Mouse (Mus musculus): ENCODE measurements at regions not wholly inside any gene's neighbourhood (a gene's known extent, or its start where the extent isn't known, plus 50 kb on each side); places are given as distances from the start of the nearest gene placed in this dataset.
A peak's percentile ranks its signal among the peaks of the same experiment; 100 is the strongest.

DNA sequence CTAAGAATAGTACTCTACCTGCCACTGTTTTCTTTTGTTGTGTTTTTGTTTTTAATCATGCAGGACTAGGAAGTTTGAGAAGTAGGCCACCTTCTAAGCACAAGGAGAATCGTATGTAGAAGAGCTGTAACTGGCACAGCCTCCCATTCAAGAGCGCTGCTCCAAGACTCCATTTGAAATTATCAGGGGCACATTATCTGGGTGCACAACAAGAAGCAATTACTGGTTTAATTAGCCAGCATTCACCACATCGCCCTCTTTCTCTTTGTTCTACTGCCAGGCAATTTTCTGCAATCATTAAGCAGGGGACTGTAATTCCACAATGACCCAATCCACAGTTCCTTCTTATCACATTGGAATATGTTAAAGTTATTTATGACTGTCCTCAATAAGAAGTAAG, 1220.8 kb upstream of the Pabpc4l start:
- WGBS = 62% methylated on average over 3 of the region's 3 CpGs
- ATAC-seq (ENCODE audit: low FRiP score) = no peak

DNA sequence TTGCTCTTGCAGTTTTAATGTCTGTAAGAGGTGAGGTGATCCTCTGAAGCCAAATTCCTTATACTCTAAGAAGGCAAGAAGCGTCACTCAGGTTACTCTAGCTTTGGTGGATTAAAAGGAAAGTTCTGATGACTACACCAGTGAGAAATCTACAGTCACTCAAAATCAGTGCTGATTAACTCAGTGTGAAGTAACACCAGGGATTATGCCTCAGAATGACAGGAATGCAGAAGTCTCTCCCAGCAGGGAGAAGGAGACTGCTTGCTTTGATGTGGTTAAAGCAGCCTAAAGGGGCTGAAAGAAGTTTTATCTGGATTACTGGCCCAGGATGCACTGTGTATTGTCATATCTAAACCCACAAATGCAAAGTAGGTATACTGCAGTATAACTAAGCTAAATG, 1214.5 kb upstream of the Pabpc4l start:
- DNase-seq (ENCODE audit: low spot score, missing footprints) (no peak), ATAC-seq (ENCODE audit: low FRiP score) (peak; percentile 38; the same call in 1 of the 2 replicates)
- H3K4me2 ChIP-seq = no peak overlapping the region
- WGBS = 3% methylated on average over 1 of the region's 1 CpGs
- H3K9ac ChIP-seq (ENCODE audit: low read length) = no peak overlapping the region
- H3K9me3 ChIP-seq (ENCODE audit: control insufficient read depth, low read length) = no peaks in the 10 kb centered on the region
- no peaks in the 10 kb centered on the region for H3K36me3 ChIP-seq (ENCODE audit: control insufficient read depth, insufficient read depth, low read length)
- H3K4me1 ChIP-seq (ENCODE audit: control insufficient read depth, insufficient read depth, low read length) = no peaks in the 10 kb centered on the region
- no peak overlapping the region for H3K4me3 ChIP-seq (ENCODE audit: low read depth, low read length)
- no peaks in the 10 kb centered on the region for H3K27me3 ChIP-seq (ENCODE audit: control insufficient read depth, insufficient read depth, low read length)
- no peak overlapping the region for H3K27ac ChIP-seq (ENCODE audit: low read depth, low read length)

More for the DNA sequence above, 1220.8 kb upstream of the Pabpc4l start:
- H3K4me1 ChIP-seq (ENCODE audit: control insufficient read depth, insufficient read depth, low read length) = no peaks in the 10 kb centered on the region
- H3K4me2 ChIP-seq = no peak overlapping the region
- DNase-seq (ENCODE audit: low spot score, missing footprints) = no peak
- H3K36me3 ChIP-seq (ENCODE audit: control insufficient read depth, insufficient read depth, low read length) = no peaks in the 10 kb centered on the region
- H3K9me3 ChIP-seq (ENCODE audit: control insufficient read depth, low read length) = no peaks in the 10 kb centered on the region
- no peak overlapping the region for H3K27ac ChIP-seq (ENCODE audit: low read depth, low read length)
- no peaks in the 10 kb centered on the region for H3K27me3 ChIP-seq (ENCODE audit: control insufficient read depth, insufficient read depth, low read length)
- no peak overlapping the region for H3K9ac ChIP-seq (ENCODE audit: low read length)
- H3K4me3 ChIP-seq (ENCODE audit: low read depth, low read length) = no peak overlapping the region

DNA sequence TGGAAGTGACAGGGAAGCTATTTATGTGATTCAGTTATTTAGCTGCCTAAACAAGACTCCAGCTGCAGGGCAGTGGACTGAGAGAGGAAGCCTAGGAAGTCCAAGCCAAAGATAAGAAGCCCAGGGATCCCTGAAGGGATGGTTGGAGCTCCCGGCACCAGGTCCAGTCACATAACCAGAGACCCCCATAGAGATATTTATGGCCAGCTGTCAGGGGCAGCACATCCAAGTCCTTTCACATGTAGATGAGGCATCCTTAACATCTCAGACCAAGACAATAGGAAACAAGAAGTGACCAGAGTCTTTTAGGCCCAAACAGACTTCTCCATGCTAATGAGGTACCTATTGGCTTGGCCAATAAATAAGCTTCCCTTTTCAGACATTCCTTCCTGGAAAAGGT, 1212.5 kb upstream of the Pabpc4l start:
- H3K27ac ChIP-seq (ENCODE audit: low read depth, low read length) = no peak overlapping the region
- WGBS = 53% methylated on average over 1 of the region's 1 CpGs
- H3K36me3 ChIP-seq (ENCODE audit: control insufficient read depth, insufficient read depth, low read length) = no peaks in the 10 kb centered on the region
- no peak overlapping the region for H3K4me3 ChIP-seq (ENCODE audit: low read depth, low read length)
- no peaks in the 10 kb centered on the region for H3K9me3 ChIP-seq (ENCODE audit: control insufficient read depth, low read length)
- H3K9ac ChIP-seq (ENCODE audit: low read length) = no peak overlapping the region
- no peaks in the 10 kb centered on the region for H3K4me1 ChIP-seq (ENCODE audit: control insufficient read depth, insufficient read depth, low read length)
- ATAC-seq (ENCODE audit: low FRiP score) (0 out of 2 replicates have a peak, but pooled peaks have one; percentile 35), DNase-seq (ENCODE audit: low spot score, missing footprints) (no peak)
- H3K4me2 ChIP-seq = no peak overlapping the region
- H3K27me3 ChIP-seq (ENCODE audit: control insufficient read depth, insufficient read depth, low read length) = no peaks in the 10 kb centered on the region
